Mouse (Mus musculus): ENCODE data around the gene Gm49721.
"Not testable (repeated sequence)": the region's sequence is repeated elsewhere in the genome, so short reads cannot be mapped to it uniquely, and the experiment has no call there.

DNA sequence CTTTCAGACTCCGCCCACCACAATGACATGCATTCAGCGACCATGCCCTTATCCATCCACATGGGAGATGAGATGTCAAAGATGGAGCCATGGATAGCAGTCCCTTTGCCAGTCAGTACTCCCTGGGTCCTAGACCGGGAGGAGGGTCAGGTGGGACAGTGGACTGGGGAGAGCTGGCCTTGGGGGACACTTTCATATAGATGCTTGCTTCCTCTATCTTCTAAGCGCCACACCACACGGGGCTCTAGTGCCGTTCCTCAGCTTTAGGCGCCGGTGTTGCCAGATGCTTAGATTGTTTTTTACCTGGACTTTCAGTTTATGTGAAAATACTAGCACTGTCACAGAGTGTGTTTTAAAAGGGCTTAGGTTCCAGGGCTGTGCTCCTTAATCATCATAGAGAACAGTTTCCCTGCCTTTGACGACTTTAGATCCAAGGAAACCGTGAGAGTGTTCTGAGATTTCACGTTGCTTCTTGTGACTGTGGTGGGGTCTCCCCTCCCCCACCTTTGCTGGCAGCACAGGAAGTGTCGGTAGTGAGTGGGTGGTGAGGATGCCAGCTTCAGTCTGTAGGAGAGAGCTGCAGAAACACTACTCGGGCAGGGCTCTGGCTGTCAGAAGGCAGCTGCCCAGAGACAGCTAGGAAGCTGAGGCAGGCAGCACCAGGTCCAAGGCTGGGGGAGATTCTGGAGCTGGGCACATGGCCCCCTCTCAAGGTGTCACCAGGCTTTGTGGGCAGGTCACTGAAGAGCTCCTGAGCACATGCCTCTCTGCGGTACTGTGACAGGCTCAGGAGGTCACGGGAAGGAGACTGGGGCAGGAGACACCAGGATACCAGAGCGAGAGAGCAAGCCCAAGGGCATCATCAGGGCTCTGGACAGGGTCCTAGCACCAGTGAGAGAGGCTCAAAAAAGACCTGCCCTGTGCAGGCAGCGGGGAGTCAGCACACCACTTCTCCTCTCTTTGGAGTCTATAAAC is 54.8 kb downstream of the Gm49721 start:
- TF ChIP-seq CTCF (conservative IDR thresholded peaks at IDR 0.05; ENCODE audit: low read length); POU5F1 (IDR thresholded peaks at IDR 0.05; ENCODE audit: borderline replicate concordance, low read length): not testable (repeated sequence)
